Mouse (Mus musculus) ES-Bruce4 (cell line): Measurements from ENCODE around the gene Ebf4.

Source experiments
- CTCF ChIP-seq: IDR thresholded peaks from one replicate; pipeline ENCODE4 v1.8.1; 2011; ENCODE audit warnings: low read depth, low read length
- EP300 ChIP-seq: IDR thresholded peaks from 2 replicates; pipeline ENCODE4 v1.6.1; 2011; ENCODE audit warnings: low read depth, low read length; ENCODE audit not compliant: insufficient read depth
- POLR2A ChIP-seq: IDR thresholded peaks from one replicate; pipeline ENCODE4 v1.8.1; 2011; ENCODE audit warnings: low read length; ENCODE audit not compliant: insufficient read depth

DNA sequence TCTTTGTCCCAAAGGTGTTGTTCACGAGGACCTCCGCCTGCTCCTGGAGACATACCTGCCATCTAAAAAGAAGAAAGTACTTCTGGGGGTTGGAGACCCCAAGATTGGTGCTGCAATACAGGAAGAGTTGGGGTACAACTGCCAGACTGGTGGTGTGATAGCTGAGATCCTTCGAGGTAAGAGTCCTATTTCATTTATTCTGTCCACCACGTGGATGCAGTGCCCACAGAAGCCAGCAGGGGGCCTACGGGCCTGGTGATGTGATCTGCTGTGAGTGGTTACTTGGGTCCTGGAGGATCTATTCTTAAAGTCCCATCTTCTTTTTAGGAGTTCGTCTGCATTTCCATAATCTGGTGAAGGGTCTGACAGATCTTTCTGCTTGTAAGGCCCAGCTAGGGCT is 19.3 kb upstream of the Ebf4 start:
- no peak for TF ChIP-seq EP300
- no peak for TF ChIP-seq POLR2A
- peak; percentile 69 for TF ChIP-seq CTCF
